In genomic region chr7:138848028-138848920, GRCm38 (mm10) we compare ENCODE assay signal across 9 mouse cellular contexts. TPM values are rescaled to one million over a fixed set of nuclear protein-coding genes. Genes with fewer than 3 reads are reported as not detected.
DNase-seq lines count a peak whose midpoint lies in the region; ATAC-seq and TF ChIP-seq lines count a peak whose summit lies in the region.
"Had no signal": no experiment of that assay in that cellular context is flagged by ENCODE, and none has a peak within 500 bp of the region (broad histone marks: within the 10 kb centered on the region; RNA-seq: fewer than 3 reads in every experiment).

No protein-coding gene starts in this region.

- peak overlapping the region; percentile 89 for H3K4me3 ChIP-seq in ES-Bruce4 (ENCODE audit: low read depth, low read length)
- no peak overlapping the region for H3K4me3 ChIP-seq in heart, embryonic 16.5 days (ENCODE audit: low read length)
- H3K4me3 ChIP-seq in liver, embryonic 16.5 days (ENCODE audit: low read depth, low read length), result no peak overlapping the region

- peak overlapping the region; percentile 99 for H3K9ac ChIP-seq in ES-Bruce4 (ENCODE audit: low read depth, poor library complexity, severe bottlenecking)
- no peak overlapping the region; the same call in 1 of the 2 replicates for H3K9ac ChIP-seq in heart, embryonic 16.5 days (ENCODE audit: low read length)
- H3K9ac ChIP-seq in liver, embryonic 16.5 days (ENCODE audit: low read depth, low read length), result peak overlapping the region; percentile 15; the same call in 1 of the 2 replicates

- H3K36me3 ChIP-seq in ES-Bruce4 (ENCODE audit: control insufficient read depth, insufficient read depth, low read length, poor library complexity, severe bottlenecking), result peaks cover 17% of the 10 kb centered on the region
- H3K36me3 ChIP-seq in heart, embryonic 16.5 days (ENCODE audit: control insufficient read depth, insufficient read depth), result peaks cover 14% of the 10 kb centered on the region
- peaks cover 5% of the 10 kb centered on the region for H3K36me3 ChIP-seq in liver, embryonic 16.5 days (ENCODE audit: control insufficient read depth, insufficient read depth)

- WGBS in heart, embryonic 16.5 days, result 79% methylated on average over 7 of the region's 7 CpGs
- 76% methylated on average over 7 of the region's 7 CpGs for WGBS in liver, embryonic 16.5 days (ENCODE audit: insufficient replicate concordance)

- peak; percentile 20 for DNase-seq in gastrocnemius, adult 18-20 months (ENCODE audit: low spot score)
- DNase-seq in gastrocnemius, postnatal 4 days (ENCODE audit: low spot score in 2 of 2), result no peak
- DNase-seq in frontal cortex, postnatal 14 days (ENCODE audit: low spot score in 2 of 2), result no peak
- DNase-seq in adrenal gland, adult 8-10 months, result no peak

- no peak for ATAC-seq in heart, embryonic 16.5 days (replicated peaks; ENCODE audit: extremely low read depth, insufficient read depth, low FRiP score)
- no peak for ATAC-seq in liver, embryonic 16.5 days (ENCODE audit: low read depth)
- ATAC-seq in granulocyte monocyte progenitor cell, adult 5-6 weeks (replicated peaks; ENCODE audit: poor library complexity, severe bottlenecking), result no peak

- H3K4me2 ChIP-seq in heart, embryonic 16.5 days (ENCODE audit: low read depth, low read length), result peak overlapping the region; percentile 94
- H3K4me2 ChIP-seq in liver, embryonic 16.5 days (ENCODE audit: low read depth, low read length), result peak overlapping the region; percentile 96; the same call in 1 of the 2 replicates

- no peaks in the 10 kb centered on the region for H3K27me3 ChIP-seq in ES-Bruce4 (ENCODE audit: control insufficient read depth, insufficient read depth, low read length, poor library complexity, severe bottlenecking)
- H3K27me3 ChIP-seq in heart, embryonic 16.5 days (ENCODE audit: control insufficient read depth, insufficient read depth, low read length), result no peaks in the 10 kb centered on the region
- H3K27me3 ChIP-seq in liver, embryonic 16.5 days (ENCODE audit: control insufficient read depth, insufficient read depth, low read depth, low read length), result no peaks in the 10 kb centered on the region

- peak overlapping the region; percentile 32 for H3K27ac ChIP-seq in ES-Bruce4 (ENCODE audit: insufficient read depth, low read length)
- H3K27ac ChIP-seq in heart, embryonic 16.5 days (ENCODE audit: low read length), result no peak overlapping the region
- no peak overlapping the region for H3K27ac ChIP-seq in liver, embryonic 16.5 days (ENCODE audit: low read length)
- H3K27ac ChIP-seq: macrophage had no signal

- no peaks in the 10 kb centered on the region for H3K9me3 ChIP-seq in ES-Bruce4 (replicated peaks; ENCODE audit: control insufficient read depth, insufficient read depth, low read length, poor library complexity, severe bottlenecking)
- H3K9me3 ChIP-seq in heart, embryonic 16.5 days (replicated peaks; ENCODE audit: control insufficient read depth, low read length), result no peaks in the 10 kb centered on the region
- H3K9me3 ChIP-seq in liver, embryonic 16.5 days (replicated peaks; ENCODE audit: control insufficient read depth, low read length), result no peaks in the 10 kb centered on the region

- TF ChIP-seq CTCF in ES-Bruce4 (IDR thresholded peaks at IDR 0.05; ENCODE audit: low read depth, low read length), result no peak

- TF ChIP-seq EP300 in ES-Bruce4 (IDR thresholded peaks at IDR 0.05; ENCODE audit: insufficient read depth, low read depth, low read length), result no peak

- no peak for TF ChIP-seq POLR2A in ES-Bruce4 (IDR thresholded peaks at IDR 0.05; ENCODE audit: insufficient read depth, low read length)

- peaks cover 3% of the 10 kb centered on the region for H3K4me1 ChIP-seq in ES-Bruce4 (ENCODE audit: control insufficient read depth, insufficient read depth, low read length)
- peaks cover 34% of the 10 kb centered on the region for H3K4me1 ChIP-seq in heart, embryonic 16.5 days (ENCODE audit: control insufficient read depth, insufficient read depth, low read length)
- peaks cover 30% of the 10 kb centered on the region for H3K4me1 ChIP-seq in liver, embryonic 16.5 days (ENCODE audit: control insufficient read depth, low read depth, low read length)

RNA-seq across cellular contexts. Expression of gene Mapk1ip1, which starts 2.2 kb away (rescaled TPM):
- 10 to 100 TPM; 26.6 to 27.0 TPM for total RNA-seq in gastrocnemius, adult 18-20 months (2021)
- total RNA-seq in gastrocnemius, postnatal 4 days (2021), result 10 to 100 TPM; 13.7 to 17.7 TPM
- 22.9 and 24.7 TPM in 2 replicates for polyA plus RNA-seq in ES-Bruce4 (2011; ENCODE audit: insufficient read depth, insufficient read length, low read depth, missing spikeins)
- 15.4 TPM in 2 replicates for polyA plus RNA-seq in heart, embryonic 16.5 days (2015; fragmentation: Nextera tagmentation; extraction: Ambion mirVana)
- 3.9 and 4.3 TPM in 2 replicates for polyA plus RNA-seq in liver, embryonic 16.5 days (2015; fragmentation: Nextera tagmentation; extraction: Ambion mirVana)
- 22.2 and 24.3 TPM in 2 replicates for total RNA-seq in granulocyte monocyte progenitor cell, adult 5-6 weeks (2014; fragmentation: Nextera tagmentation)
- total RNA-seq in granulocyte monocyte progenitor cell, adult 5-6 weeks (2017), result 4.6 and 8.6 TPM in 2 replicates
- 10 to 100 TPM; 25.5 to 37.2 (median 30.7) TPM for total RNA-seq in adrenal gland, adult 8-10 months (2022)

RNA-seq across cellular contexts. Expression of gene Ppp2r2d, which starts 2.4 kb away (rescaled TPM):
- 10 to 100 TPM; 39.7 to 41.5 TPM for total RNA-seq in gastrocnemius, adult 18-20 months (2021)
- 10 to 100 TPM; 33.4 to 42.1 TPM for total RNA-seq in gastrocnemius, postnatal 4 days (2021)
- 85.7 and 88.8 TPM in 2 replicates for polyA plus RNA-seq in ES-Bruce4 (2011; ENCODE audit: insufficient read depth, insufficient read length, low read depth, missing spikeins)
- polyA plus RNA-seq in heart, embryonic 16.5 days (2015; fragmentation: Nextera tagmentation; extraction: Ambion mirVana), result 22.7 and 26.6 TPM in 2 replicates
- 5.7 TPM in 2 replicates for polyA plus RNA-seq in liver, embryonic 16.5 days (2015; fragmentation: Nextera tagmentation; extraction: Ambion mirVana)
- 19.8 and 26.9 TPM in 2 replicates for total RNA-seq in granulocyte monocyte progenitor cell, adult 5-6 weeks (2014; fragmentation: Nextera tagmentation)
- total RNA-seq in granulocyte monocyte progenitor cell, adult 5-6 weeks (2017), result 29.8 and 41.5 TPM in 2 replicates
- total RNA-seq in adrenal gland, adult 8-10 months (2022), result 10 to 100 TPM; 66.1 to 76.0 (median 71.6) TPM
